Mouse (Mus musculus) forebrain, embryonic 10.5 days (tissue): ENCODE data around the gene Olfr199. TPM values are rescaled to one million over a fixed set of nuclear protein-coding genes. Genes with fewer than 3 reads are reported as not detected.
"Not testable (repeated sequence)": the region's sequence is repeated elsewhere in the genome, so short reads cannot be mapped to it uniquely, and the experiment has no call there.

ENCODE experiments used
- DNase-seq: peaks from one replicate; pipeline ENCODE4 v3.0.0-alpha.2; 2017; ENCODE audit warnings: low spot score; ENCODE audit errors: extremely low spot score
- H3K27ac ChIP-seq: fragments of 300-500 bp; sonication (generic); 2 replicates; pipeline ENCODE4 v1.5.1; 2016; ENCODE audit warnings: mild to moderate bottlenecking
- H3K27me3 ChIP-seq: fragments of 300-500 bp; sonication (generic); 2 replicates; pipeline ENCODE4 v1.6.1; 2016; ENCODE audit warnings: mild to moderate bottlenecking; ENCODE audit not compliant: poor library complexity, severe bottlenecking
- H3K36me3 ChIP-seq: fragments of 300-500 bp; sonication (generic); replicated peaks from 2 replicates; pipeline ENCODE4 v1.6.1; 2016; ENCODE audit warnings: mild to moderate bottlenecking, moderate library complexity
- H3K4me1 ChIP-seq: fragments of 300-500 bp; sonication (generic); 2 replicates; pipeline ENCODE4 v1.6.1; 2016
- H3K4me3 ChIP-seq: fragments of 300-500 bp; sonication (generic); 2 replicates; pipeline ENCODE4 v1.5.1; 2016; ENCODE audit warnings: mild to moderate bottlenecking, moderate library complexity
- H3K9me3 ChIP-seq: fragments of 300-500 bp; sonication (generic); 2 replicates; pipeline ENCODE4 v1.6.1; 2016; ENCODE audit warnings: mild to moderate bottlenecking, moderate library complexity
- WGBS: fragments of 180-500 bp; shearing (Covaris S2); methylation state at CpG from one replicate; pipeline ENCODE4 v1.1.7; 2016; 5-methylcytosine and 5-hydroxymethylcytosine counted together
- polyA plus RNA-seq: library from polyadenylated mRNA; unstranded; fragments of >200 nt; fragmentation: Nextera tagmentation; extraction: Ambion mirVana; gene quantifications from 2 replicates; pipeline ENCODE4 v1.2.1, GENCODE M21; 2016

The Olfr199 gene
- not detected in 2 replicates for polyA plus RNA-seq

DNA sequence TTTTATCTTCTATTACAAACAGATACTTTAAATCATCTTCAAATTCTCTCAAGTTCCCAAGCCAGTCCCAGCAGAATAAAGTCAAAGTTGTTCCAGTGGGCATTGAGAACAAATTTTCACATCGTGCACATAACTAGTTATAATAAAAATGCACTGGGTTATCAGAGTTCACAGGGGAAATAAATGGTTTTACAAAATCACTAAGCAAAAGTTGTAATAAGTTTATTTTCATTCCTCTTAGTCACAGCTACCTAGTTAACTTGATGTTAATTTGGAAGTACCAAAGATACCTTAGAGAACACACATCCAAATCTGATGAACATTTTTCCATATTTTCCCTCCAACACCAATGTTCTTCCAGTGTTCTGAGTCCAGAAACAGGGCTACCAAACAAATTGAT is at the start of gene Olfr199:
Gene Olfr199, minus strand, starts transcription at position 101 of the 400 bp plus-strand sequence.
- not testable (repeated sequence) for H3K4me1 ChIP-seq, H3K36me3 ChIP-seq, DNase-seq, H3K27ac ChIP-seq, H3K4me3 ChIP-seq, H3K27me3 ChIP-seq, H3K9me3 ChIP-seq
- 91% methylated on average over 1 of the region's 1 CpGs for WGBS

DNA sequence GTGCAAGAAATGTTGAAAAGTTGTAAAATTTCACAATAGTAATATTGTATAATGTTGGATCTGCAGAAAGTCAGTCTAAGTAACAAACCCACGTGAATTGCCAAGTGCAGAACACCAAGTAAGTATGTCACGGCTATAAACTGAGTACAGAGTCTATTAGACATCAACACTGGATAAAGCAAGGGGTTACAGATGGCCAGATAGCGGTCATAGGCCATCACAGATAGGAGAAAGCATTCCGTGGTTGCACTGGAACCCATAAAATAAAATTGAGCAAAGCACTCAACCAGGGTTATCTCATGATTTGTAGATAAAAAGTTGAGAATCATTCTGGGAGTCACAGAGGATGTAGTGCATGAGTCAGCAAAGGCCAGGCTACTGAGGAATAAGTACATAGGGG is 49.5 kb upstream of the Olfr199 start:
- not testable (repeated sequence) for H3K4me3 ChIP-seq, DNase-seq, H3K36me3 ChIP-seq, H3K9me3 ChIP-seq, H3K27ac ChIP-seq, H3K27me3 ChIP-seq, H3K4me1 ChIP-seq
- WGBS = 77% methylated on average over 4 of the region's 4 CpGs

GRCm38 (mm10) chr16:59249684-59250083 is 30.1 kb upstream of the Olfr199 start:
- H3K27ac ChIP-seq = no peak overlapping the region
- H3K4me1 ChIP-seq = no peaks in the 10 kb centered on the region
- no peaks in the 10 kb centered on the region for H3K27me3 ChIP-seq
- peaks cover 8% of the 10 kb centered on the region for H3K9me3 ChIP-seq
- DNase-seq = no peak
- H3K36me3 ChIP-seq = no peaks in the 10 kb centered on the region
- 88% methylated on average over 17 of the region's 17 CpGs for WGBS
- H3K4me3 ChIP-seq = no peak overlapping the region

- not testable (repeated sequence) for H3K4me1 ChIP-seq, H3K27me3 ChIP-seq, H3K4me3 ChIP-seq, H3K9me3 ChIP-seq, DNase-seq, H3K27ac ChIP-seq, H3K36me3 ChIP-seq
- WGBS = 84% methylated on average over 3 of the region's 3 CpGs
These were observed 1.7 kb downstream of the Olfr199 start for GRCm38 (mm10) chr16:59217861-59218260.

DNA sequence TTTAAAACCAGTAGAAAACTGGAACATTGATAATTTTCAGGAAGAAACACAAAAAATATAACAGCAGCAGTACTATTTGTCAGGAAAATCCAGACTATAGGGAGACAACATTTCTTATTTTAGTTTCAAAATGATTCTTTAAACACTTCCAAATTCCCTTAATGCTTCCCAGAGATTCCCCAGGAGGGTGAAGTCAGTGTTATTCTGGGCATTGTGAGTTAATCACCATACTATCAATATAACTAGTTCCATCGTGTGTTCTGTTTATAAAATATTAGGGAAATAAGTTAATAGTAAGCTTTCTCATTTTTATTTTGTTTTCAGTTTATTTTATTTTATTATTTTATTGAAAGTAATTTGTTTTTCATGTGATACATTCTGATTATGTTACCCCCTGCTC is 16.1 kb downstream of the Olfr199 start, which contains the start of gene Olfr198:
Gene Olfr198, minus strand, starts transcription at position 101 of the 400 bp plus-strand sequence.
- H3K4me1 ChIP-seq, H3K27me3 ChIP-seq, H3K27ac ChIP-seq, DNase-seq, H3K36me3 ChIP-seq, H3K4me3 ChIP-seq, H3K9me3 ChIP-seq: not testable (repeated sequence)
- WGBS = 78% methylated on average over 1 of the region's 1 CpGs

GRCm38 (mm10) chr16:59170354-59170753 is 49.2 kb downstream of the Olfr199 start, which contains the start of gene Olfr196:
TSS of gene Olfr196 (minus strand) at chr16:59170454.
- H3K36me3 ChIP-seq = no peaks in the 10 kb centered on the region
- 76% methylated on average over 3 of the region's 3 CpGs for WGBS

More at GRCm38 (mm10) chr16:59170354-59170753, 49.2 kb downstream of the Olfr199 start, which contains the start of gene Olfr196:
- Histone ChIP-seq H3K27ac (no peak within 1 kb of the TSS), H3K9me3 (0 out of 2 replicates have a peak, but pooled peaks cover 6% of the 10 kb centered on the region), H3K4me1 (no peaks in the 10 kb centered on the region), H3K27me3 (no peaks in the 10 kb centered on the region), H3K4me3 (no peak within 1 kb of the TSS)
- no peak for DNase-seq

Other genes starting within 250 kb of the Olfr199 start
- gene Olfr183, start 224.4 kb downstream of the Olfr199 start, polyA plus RNA-seq = not detected in 2 replicates
- not detected in 2 replicates for gene Olfr186, start 189.5 kb downstream of the Olfr199 start, polyA plus RNA-seq
- not detected in 2 replicates for gene Olfr187, start 180.0 kb downstream of the Olfr199 start, polyA plus RNA-seq
- gene Olfr190, start 141.8 kb downstream of the Olfr199 start, polyA plus RNA-seq = not detected in 2 replicates
- gene Olfr191, start 129.9 kb downstream of the Olfr199 start, polyA plus RNA-seq = not detected in 2 replicates
- gene Olfr193, start 107.9 kb downstream of the Olfr199 start, polyA plus RNA-seq = not detected in 2 replicates
- not detected in 2 replicates for gene Olfr194, start 98.7 kb downstream of the Olfr199 start, polyA plus RNA-seq
- not detected in 2 replicates for gene Olfr195, start 72.7 kb downstream of the Olfr199 start, polyA plus RNA-seq
- gene Olfr196, start 49.3 kb downstream of the Olfr199 start, polyA plus RNA-seq = not detected in 2 replicates
- gene Olfr198, start 16.2 kb downstream of the Olfr199 start, polyA plus RNA-seq = not detected in 2 replicates
- gene Olfr201, start 52.9 kb upstream of the Olfr199 start, polyA plus RNA-seq = not detected in 2 replicates
- not detected in 2 replicates for gene Olfr202, start 67.0 kb upstream of the Olfr199 start, polyA plus RNA-seq
- gene Olfr203, start 79.1 kb upstream of the Olfr199 start, polyA plus RNA-seq = not detected in 2 replicates
- not detected in 2 replicates for gene Olfr204, start 98.5 kb upstream of the Olfr199 start, polyA plus RNA-seq
- not detected in 2 replicates for gene Olfr205, start 111.4 kb upstream of the Olfr199 start, polyA plus RNA-seq
- gene Olfr206, start 129.5 kb upstream of the Olfr199 start, polyA plus RNA-seq = not detected in 2 replicates
- not detected in 2 replicates for gene Olfr209, start 144.2 kb upstream of the Olfr199 start, polyA plus RNA-seq
- gene Gabrr3, start 187.6 kb upstream of the Olfr199 start, polyA plus RNA-seq = 0.04 TPM in 1 of 2 replicates, not detected in the other